Comparison of ENCODE assay signal across 9 mouse cellular contexts in the genomic region with DNA sequence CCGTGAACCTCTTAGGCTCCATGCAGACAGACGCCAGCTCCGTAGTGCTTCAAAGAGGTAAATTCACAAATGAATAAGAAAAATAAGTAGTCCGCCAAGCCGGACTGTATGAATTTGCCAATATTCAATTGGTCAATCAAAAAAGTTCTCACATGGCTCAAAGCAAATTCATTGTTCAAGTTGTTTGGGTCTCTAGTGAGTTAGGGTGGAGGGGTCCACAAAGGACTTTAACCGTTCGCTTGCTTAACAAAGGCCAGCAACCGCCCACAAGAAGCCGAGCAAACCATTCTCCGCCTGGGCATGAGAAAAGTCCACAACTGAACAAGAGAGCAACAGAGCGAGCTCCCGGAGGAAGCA. TPM values are rescaled to one million over a fixed set of nuclear protein-coding genes. Genes with fewer than 3 reads are reported as not detected.
A peak's percentile ranks its signal among the peaks of the same experiment; 100 is the strongest.
DNase-seq lines count a peak whose midpoint lies in the region; ATAC-seq and TF ChIP-seq lines count a peak whose summit lies in the region.
"Had no signal": no experiment of that assay in that cellular context is flagged by ENCODE, and none has a peak within 500 bp of the region (broad histone marks: within the 10 kb centered on the region; RNA-seq: fewer than 3 reads in every experiment).

No protein-coding gene starts in this region.

- H3K4me3 ChIP-seq in kidney, adult 2 months (ENCODE audit: insufficient read depth, low read depth, low read length) = peak overlapping the region; percentile 64
- H3K4me3 ChIP-seq in embryonic facial prominence, embryonic 11.5 days (ENCODE audit: low read depth, low read length) = peak overlapping the region; percentile 67
- H3K4me3 ChIP-seq in hindbrain, embryonic 15.5 days = peak overlapping the region; percentile 62
- H3K4me3 ChIP-seq in midbrain, embryonic 15.5 days = peak overlapping the region; percentile 73

- peak overlapping the region; percentile 92 for H3K9ac ChIP-seq in embryonic facial prominence, embryonic 11.5 days (replicated peaks; ENCODE audit: low read length)
- peak overlapping the region; percentile 59 for H3K9ac ChIP-seq in hindbrain, embryonic 15.5 days
- H3K9ac ChIP-seq in midbrain, embryonic 15.5 days = peak overlapping the region; percentile 75

- peaks cover 44% of the 10 kb centered on the region for H3K4me1 ChIP-seq in kidney, adult 2 months (ENCODE audit: control insufficient read depth, insufficient read depth, low read length)
- no peaks in the 10 kb centered on the region for H3K4me1 ChIP-seq in embryonic facial prominence, embryonic 11.5 days (ENCODE audit: control insufficient read depth, insufficient read depth, low read length)
- peaks cover 14% of the 10 kb centered on the region for H3K4me1 ChIP-seq in hindbrain, embryonic 15.5 days (replicated peaks)
- peaks cover 16% of the 10 kb centered on the region for H3K4me1 ChIP-seq in midbrain, embryonic 15.5 days

- no peaks in the 10 kb centered on the region for H3K27me3 ChIP-seq in kidney, adult 2 months (replicated peaks; ENCODE audit: control insufficient read depth, insufficient read depth, low read length)
- no peaks in the 10 kb centered on the region for H3K27me3 ChIP-seq in embryonic facial prominence, embryonic 11.5 days (ENCODE audit: control insufficient read depth, insufficient read depth, low read length)
- H3K27me3 ChIP-seq in hindbrain, embryonic 15.5 days = no peaks in the 10 kb centered on the region
- no peaks in the 10 kb centered on the region for H3K27me3 ChIP-seq in midbrain, embryonic 15.5 days (replicated peaks)
- H3K27me3 ChIP-seq: Patski had no signal

- no peak for TF ChIP-seq POLR2A in kidney, adult 2 months (IDR thresholded peaks at IDR 0.05; ENCODE audit: low read depth, low read length)

- H3K4me2 ChIP-seq in embryonic facial prominence, embryonic 11.5 days (ENCODE audit: low read depth, low read length) = peak overlapping the region; percentile 81
- peak overlapping the region; percentile 91 for H3K4me2 ChIP-seq in hindbrain, embryonic 15.5 days
- H3K4me2 ChIP-seq in midbrain, embryonic 15.5 days = peak overlapping the region; percentile 93

- TF ChIP-seq CTCF in kidney, adult 2 months (conservative IDR thresholded peaks at IDR 0.05; ENCODE audit: insufficient read depth, insufficient read length, low read depth, low read length) = no peak

- WGBS in kidney, adult 2 months = 11% methylated on average over 12 of the region's 12 CpGs
- 3% methylated on average over 12 of the region's 12 CpGs for WGBS in embryonic facial prominence, embryonic 11.5 days
- WGBS in hindbrain, embryonic 15.5 days = under 1% methylated on average over 12 of the region's 12 CpGs
- 2% methylated on average over 12 of the region's 12 CpGs for WGBS in midbrain, embryonic 15.5 days

- DNase-seq in kidney, adult 2 months = no peak
- DNase-seq in kidney, adult 18-20 months = no peak
- no peak for DNase-seq in embryonic facial prominence, embryonic 11.5 days (ENCODE audit: low spot score)
- no peak for DNase-seq in adrenal gland, adult 2 months
- no peak for DNase-seq in kidney, postnatal 36 days
- DNase-seq in urinary bladder, postnatal 4 days (ENCODE audit: low spot score in 2 of 2) = no peak

- no peaks in the 10 kb centered on the region for H3K36me3 ChIP-seq in kidney, adult 2 months (ENCODE audit: control insufficient read depth, insufficient read depth, low read length)
- no peaks in the 10 kb centered on the region for H3K36me3 ChIP-seq in embryonic facial prominence, embryonic 11.5 days (replicated peaks; ENCODE audit: control insufficient read depth, insufficient read depth, low read depth, low read length)
- H3K36me3 ChIP-seq in hindbrain, embryonic 15.5 days = no peaks in the 10 kb centered on the region
- H3K36me3 ChIP-seq in midbrain, embryonic 15.5 days (replicated peaks) = no peaks in the 10 kb centered on the region

- ATAC-seq in embryonic facial prominence, embryonic 11.5 days (replicated peaks; ENCODE audit: insufficient number of reproducible peaks, low FRiP score, low TSS enrichment, low read depth) = peak; percentile 12; the same call in 1 of the 2 replicates
- peak; percentile 25; the same call in 1 of the 2 replicates for ATAC-seq in hindbrain, embryonic 15.5 days (ENCODE audit: low FRiP score, low read depth)
- peak; percentile 32 for ATAC-seq in midbrain, embryonic 15.5 days (replicated peaks)

- peak overlapping the region; percentile 42; the same call in 1 of the 2 replicates for H3K27ac ChIP-seq in kidney, adult 2 months (ENCODE audit: insufficient read depth, low read depth, low read length)
- peak overlapping the region; percentile 88 for H3K27ac ChIP-seq in embryonic facial prominence, embryonic 11.5 days (replicated peaks; ENCODE audit: low read depth, low read length)
- peak overlapping the region; percentile 73 for H3K27ac ChIP-seq in hindbrain, embryonic 15.5 days (replicated peaks)
- peak overlapping the region; percentile 76 for H3K27ac ChIP-seq in midbrain, embryonic 15.5 days

- H3K9me3 ChIP-seq in embryonic facial prominence, embryonic 11.5 days (replicated peaks; ENCODE audit: control insufficient read depth, low read length) = no peaks in the 10 kb centered on the region
- no peaks in the 10 kb centered on the region for H3K9me3 ChIP-seq in hindbrain, embryonic 15.5 days
- H3K9me3 ChIP-seq in midbrain, embryonic 15.5 days = no peaks in the 10 kb centered on the region

RNA-seq across cellular contexts. Expression of a gene that starts 1.7 kb away (rescaled TPM):
- polyA plus RNA-seq in kidney, adult 2 months (2012; rRNA removed) = 53.6 and 67.6 TPM in 2 replicates
- polyA plus RNA-seq in embryonic facial prominence, embryonic 11.5 days (2014; fragmentation: Nextera tagmentation; extraction: Ambion mirVana) = 121 and 126 TPM in 2 replicates
- polyA plus RNA-seq in hindbrain, embryonic 15.5 days (2015; fragmentation: Nextera tagmentation; extraction: Ambion mirVana) = 36.8 and 37.5 TPM in 2 replicates
- polyA plus RNA-seq in midbrain, embryonic 15.5 days (2015; fragmentation: Nextera tagmentation; extraction: Ambion mirVana) = 30.2 and 32.6 TPM in 2 replicates
- total RNA-seq in adrenal gland, adult 2 months (2021) = 1 to 10 TPM; 1.6 to 3.3 TPM
- polyA plus RNA-seq in adrenal gland, adult 2 months (2012; rRNA removed) = 0.15 and 0.20 TPM in 2 replicates

Comparison
In these comparisons a context has a peak if more than half of its experiments do, and no peak if none do; other contexts are left out.
1. RNA of a gene that starts 1.7 kb away (polyA plus RNA-seq): 121 to 126 TPM in embryonic facial prominence, embryonic 11.5 days, 53.6 to 67.6 TPM in kidney, adult 2 months, 36.8 to 37.5 TPM in hindbrain, embryonic 15.5 days and 30.2 to 32.6 TPM in midbrain, embryonic 15.5 days; 0.15 to 0.20 TPM in adrenal gland, adult 2 months; every median in the first group is over 10 times any median in the second.
2. Peak in every context shown above with its lines, with median percentiles within 50 percentile points of each other: H3K27ac ChIP-seq, H3K4me3 ChIP-seq, ATAC-seq, H3K4me2 ChIP-seq and H3K9ac ChIP-seq.